Mouse (Mus musculus) cerebellum, adult 9-11 months (tissue): ENCODE data around the gene Oog2.
"Not testable (repeated sequence)": the region's sequence is repeated elsewhere in the genome, so short reads cannot be mapped to it uniquely, and the experiment has no call there.

ENCODE experiments used
- DNase-seq: peaks from one replicate; pipeline ENCODE4 v3.0.0; 2022

Gene Oog2

DNA sequence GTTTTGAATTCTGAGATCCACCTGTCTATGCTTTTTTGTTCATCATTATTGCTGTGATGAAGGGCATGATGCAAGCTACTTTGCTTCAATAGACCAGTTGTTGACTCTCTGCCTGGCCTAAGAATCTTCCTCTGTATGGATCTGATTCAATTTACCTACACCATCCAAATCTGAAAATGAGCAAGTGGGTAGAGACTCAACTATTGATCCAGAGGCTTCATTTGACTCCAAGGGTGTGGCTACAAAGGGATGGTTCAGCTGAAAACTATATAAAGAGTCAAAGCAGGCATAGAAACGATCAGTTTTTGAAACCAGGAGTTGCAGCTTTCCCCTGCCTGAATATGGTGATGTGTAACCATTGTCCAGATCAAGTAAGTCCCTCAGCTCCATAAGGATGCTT lies at the start of gene Oog2:
TSS of gene Oog2 (plus strand) at position 301 of the 400 bp plus-strand sequence.
- no peak for DNase-seq

DNA sequence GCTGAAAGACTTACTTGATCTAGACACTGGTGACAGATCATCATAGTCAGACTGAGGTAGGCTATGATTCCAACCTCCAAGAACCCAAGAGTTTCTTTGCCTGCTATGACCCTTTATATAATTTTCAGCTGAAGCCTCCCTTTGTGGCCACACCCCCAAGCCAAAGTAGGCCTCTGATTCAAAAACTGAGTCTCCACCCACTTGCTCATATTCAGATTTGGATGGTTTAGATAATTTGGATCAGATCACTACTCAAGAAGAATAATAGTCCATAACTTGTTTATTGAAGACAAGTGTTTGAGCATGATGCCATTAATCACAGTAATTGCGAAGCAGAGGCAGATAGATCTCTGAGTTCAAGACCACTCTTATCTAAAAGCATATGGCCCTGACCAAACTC lies 28.0 kb upstream of the Oog2 start, which contains the start of gene Oog3:
TSS of gene Oog3 (minus strand) at position 101 of the 400 bp plus-strand sequence.
- no peak for DNase-seq

DNA sequence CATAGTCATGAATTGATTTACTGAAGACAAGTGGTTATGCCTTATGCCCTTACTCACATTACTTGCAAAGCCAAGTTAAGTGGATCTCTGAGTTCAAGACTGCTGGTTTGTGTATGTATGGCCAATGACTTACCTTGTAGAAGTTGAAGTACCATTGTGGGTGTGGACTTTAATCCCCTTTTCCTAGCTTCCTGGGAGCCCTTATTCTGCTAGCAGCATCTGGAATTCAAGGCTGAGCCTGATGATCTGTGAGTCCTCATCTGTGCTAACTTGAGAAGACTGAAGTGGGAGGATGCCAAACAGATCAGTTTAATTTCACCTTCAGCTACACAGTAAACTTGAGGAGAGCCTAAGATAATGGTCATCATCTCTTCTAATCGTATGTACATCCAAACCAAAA lies 22.7 kb downstream of the Oog2 start, which contains the start of gene C87977:
TSS of gene C87977 (minus strand) at position 101 of the 400 bp plus-strand sequence.
- DNase-seq, result not testable (repeated sequence)
